Mouse (Mus musculus): ENCODE data around the gene Nifk. TPM values are rescaled to one million over a fixed set of nuclear protein-coding genes. Genes with fewer than 3 reads are reported as not detected.

The Nifk gene
- polyA plus RNA-seq, 1 experiment from 2014 or later = 83.1 TPM

GRCm38 (mm10) chr1:118310780-118311621, 10.6 kb upstream of the Nifk start:
- no peak for TF ChIP-seq CTCF (IDR thresholded peaks at IDR 0.05; ENCODE audit: low read depth)
- DNase-seq (peak; percentile 94), ATAC-seq (ENCODE audit: insufficient read depth) (peak; percentile 100)
- peak overlapping the region; percentile 75 for H3K9ac ChIP-seq
- under 1% methylated on average over 67 of the region's 67 CpGs for WGBS
- H3K27ac ChIP-seq (ENCODE audit: low read depth) = peak overlapping the region; percentile 92
- H3K9me3 ChIP-seq (ENCODE audit: low read depth, low read length) = no peaks in the 10 kb centered on the region
- H3K4me3 ChIP-seq (ENCODE audit: low read depth, low read length) = peak overlapping the region; percentile 69
- H3K4me1 ChIP-seq (ENCODE audit: insufficient read depth) = peaks cover 7% of the 10 kb centered on the region; the same call in 1 of the 2 replicates
- no peaks in the 10 kb centered on the region for H3K27me3 ChIP-seq (ENCODE audit: insufficient read depth, low read length)
- peaks cover 15% of the 10 kb centered on the region for H3K36me3 ChIP-seq (ENCODE audit: insufficient read depth)
- peak overlapping the region; percentile 77 for H3K4me2 ChIP-seq

GRCm38 (mm10) chr1:118311622-118312326, 9.9 kb upstream of the Nifk start, which contains the start of gene Tsn:
Gene Tsn (minus strand): TSS chr1:118311739.
- Histone ChIP-seq H3K4me2 (peak within 1 kb of the TSS; percentile 77), H3K27ac (ENCODE audit: low read depth) (peak within 1 kb of the TSS; percentile 92), H3K4me1 (ENCODE audit: insufficient read depth) (peaks cover 7% of the 10 kb centered on the region; the same call in 1 of the 2 replicates), H3K36me3 (ENCODE audit: insufficient read depth) (peaks cover 8% of the 10 kb centered on the region), H3K4me3 (ENCODE audit: low read depth, low read length) (peak within 1 kb of the TSS; percentile 69), H3K9me3 (ENCODE audit: low read depth, low read length) (no peaks in the 10 kb centered on the region), H3K27me3 (ENCODE audit: insufficient read depth, low read length) (no peaks in the 10 kb centered on the region), H3K9ac (peak within 1 kb of the TSS; percentile 75)
- peak; percentile 22; the same call in 1 of the 2 replicates for ATAC-seq (ENCODE audit: insufficient read depth)
- no peak for TF ChIP-seq CTCF (IDR thresholded peaks at IDR 0.05; ENCODE audit: low read depth)
- DNase-seq = no peak
- 42% methylated on average over 12 of the region's 12 CpGs for WGBS

DNA sequence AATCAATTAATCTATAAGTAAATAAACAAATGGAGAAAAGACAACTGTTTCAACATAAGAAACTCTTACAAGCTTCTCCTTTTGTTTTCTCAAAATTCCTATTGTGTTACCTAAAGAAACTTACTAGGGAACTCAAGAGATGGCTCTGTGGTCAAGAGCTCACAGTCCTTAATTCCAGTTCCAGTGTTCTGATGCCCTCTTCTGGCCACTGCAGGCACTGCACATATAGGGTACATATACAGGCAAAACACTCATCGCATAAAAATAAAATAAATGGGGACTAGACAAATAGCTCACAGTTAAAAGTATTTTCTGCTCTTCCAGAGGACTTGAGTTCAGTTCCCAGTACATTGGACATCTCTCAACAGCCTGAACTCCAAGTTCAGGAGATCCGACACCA, 943 bp upstream of the Nifk start:
- DNase-seq (peak; percentile 55), ATAC-seq (ENCODE audit: insufficient read depth) (no peak)
- Histone ChIP-seq H3K9ac (no peak overlapping the region), H3K27me3 (ENCODE audit: insufficient read depth, low read length) (no peaks in the 10 kb centered on the region), H3K9me3 (ENCODE audit: low read depth, low read length) (no peaks in the 10 kb centered on the region), H3K4me3 (ENCODE audit: low read depth, low read length) (no peak overlapping the region), H3K4me2 (no peak overlapping the region), H3K27ac (ENCODE audit: low read depth) (no peak overlapping the region), H3K36me3 (ENCODE audit: insufficient read depth) (peaks cover 20% of the 10 kb centered on the region), H3K4me1 (ENCODE audit: insufficient read depth) (no peaks in the 10 kb centered on the region)
- WGBS = 62% methylated on average over 2 of the region's 2 CpGs
- peak; percentile 56 for TF ChIP-seq CTCF (IDR thresholded peaks at IDR 0.05; ENCODE audit: low read depth)

- no peak overlapping the region for H3K27ac ChIP-seq (ENCODE audit: low read depth)
- H3K4me3 ChIP-seq (ENCODE audit: low read depth, low read length) = no peak overlapping the region
- no peaks in the 10 kb centered on the region for H3K4me1 ChIP-seq (ENCODE audit: insufficient read depth)
- DNase-seq (no peak), ATAC-seq (ENCODE audit: insufficient read depth) (no peak; the same call in 1 of the 2 replicates)
- WGBS = 81% methylated on average over 9 of the region's 9 CpGs
- H3K36me3 ChIP-seq (ENCODE audit: insufficient read depth) = peaks cover 47% of the 10 kb centered on the region
- no peaks in the 10 kb centered on the region for H3K27me3 ChIP-seq (ENCODE audit: insufficient read depth, low read length)
- H3K9ac ChIP-seq = no peak overlapping the region
- TF ChIP-seq CTCF (IDR thresholded peaks at IDR 0.05; ENCODE audit: low read depth) = no peak
- no peaks in the 10 kb centered on the region for H3K9me3 ChIP-seq (ENCODE audit: low read depth, low read length)
- no peak overlapping the region for H3K4me2 ChIP-seq
These were observed 13.4 kb downstream of the Nifk start for GRCm38 (mm10) chr1:118334749-118335713.

DNA sequence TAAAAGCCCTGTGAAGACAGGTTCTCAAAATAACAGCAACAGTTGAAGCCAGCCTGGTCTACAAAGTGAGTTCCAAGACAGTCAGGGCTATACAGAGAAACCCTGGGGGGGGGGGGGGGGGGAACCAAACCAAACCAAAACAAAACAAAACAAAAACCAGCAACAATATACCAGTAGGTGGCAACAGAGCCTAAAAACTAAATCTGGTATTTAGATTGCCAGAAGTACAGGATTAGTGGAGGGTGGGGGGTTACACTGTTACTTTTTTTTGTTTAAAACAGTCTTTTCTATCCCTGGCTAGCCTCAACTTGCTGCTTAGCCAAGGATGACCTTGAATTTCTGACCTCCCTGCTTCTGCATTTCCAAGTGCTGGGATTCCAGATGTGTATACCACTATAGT, 14.2 kb downstream of the Nifk start:
- H3K9me3 ChIP-seq (ENCODE audit: low read depth, low read length) = no peaks in the 10 kb centered on the region
- TF ChIP-seq CTCF (IDR thresholded peaks at IDR 0.05; ENCODE audit: low read depth) = peak; percentile 39
- no peak overlapping the region for H3K9ac ChIP-seq
- no peaks in the 10 kb centered on the region for H3K4me1 ChIP-seq (ENCODE audit: insufficient read depth)
- H3K36me3 ChIP-seq (ENCODE audit: insufficient read depth) = peaks cover 39% of the 10 kb centered on the region
- H3K4me2 ChIP-seq = no peak overlapping the region
- no peak overlapping the region for H3K27ac ChIP-seq (ENCODE audit: low read depth)
- no peak overlapping the region for H3K4me3 ChIP-seq (ENCODE audit: low read depth, low read length)
- DNase-seq (peak; percentile 53), ATAC-seq (ENCODE audit: insufficient read depth) (no peak)
- H3K27me3 ChIP-seq (ENCODE audit: insufficient read depth, low read length) = no peaks in the 10 kb centered on the region

GRCm38 (mm10) chr1:118337921-118338320, 16.3 kb downstream of the Nifk start:
- Histone ChIP-seq H3K4me2 (no peak overlapping the region), H3K36me3 (ENCODE audit: insufficient read depth) (peaks cover 18% of the 10 kb centered on the region), H3K9ac (no peak overlapping the region), H3K9me3 (ENCODE audit: low read depth, low read length) (no peaks in the 10 kb centered on the region), H3K4me1 (ENCODE audit: insufficient read depth) (no peaks in the 10 kb centered on the region), H3K27ac (ENCODE audit: low read depth) (no peak overlapping the region), H3K27me3 (ENCODE audit: insufficient read depth, low read length) (no peaks in the 10 kb centered on the region), H3K4me3 (ENCODE audit: low read depth, low read length) (no peak overlapping the region)
- DNase-seq = no peak
- no peak for TF ChIP-seq CTCF (IDR thresholded peaks at IDR 0.05; ENCODE audit: low read depth)
- WGBS = 66% methylated on average over 5 of the region's 5 CpGs
- ATAC-seq (ENCODE audit: insufficient read depth) = no peak

Measured in lung, embryonic 14.5 days (tissue).